Mouse (Mus musculus): ENCODE results near the gene Casc3.
A peak's percentile ranks its signal among the peaks of the same experiment; 100 is the strongest.
"Not testable (repeated sequence)": the region's sequence is repeated elsewhere in the genome, so short reads cannot be mapped to it uniquely, and the experiment has no call there.

Casc3 gene

GRCm38 (mm10) chr11:98789219-98789807, 15.4 kb upstream of the Casc3 start:
- no peak for DNase-seq (ENCODE audit: low read depth in 1 of 2, low spot score in 2 of 2)

- no peak for DNase-seq (ENCODE audit: low read depth in 1 of 2, low spot score in 2 of 2)
Measured at GRCm38 (mm10) chr11:98789824-98790223, 14.9 kb upstream of the Casc3 start.

- no peak for DNase-seq (ENCODE audit: low read depth in 1 of 2, low spot score in 2 of 2)
Measured at GRCm38 (mm10) chr11:98790631-98791205, 14.0 kb upstream of the Casc3 start.

DNA sequence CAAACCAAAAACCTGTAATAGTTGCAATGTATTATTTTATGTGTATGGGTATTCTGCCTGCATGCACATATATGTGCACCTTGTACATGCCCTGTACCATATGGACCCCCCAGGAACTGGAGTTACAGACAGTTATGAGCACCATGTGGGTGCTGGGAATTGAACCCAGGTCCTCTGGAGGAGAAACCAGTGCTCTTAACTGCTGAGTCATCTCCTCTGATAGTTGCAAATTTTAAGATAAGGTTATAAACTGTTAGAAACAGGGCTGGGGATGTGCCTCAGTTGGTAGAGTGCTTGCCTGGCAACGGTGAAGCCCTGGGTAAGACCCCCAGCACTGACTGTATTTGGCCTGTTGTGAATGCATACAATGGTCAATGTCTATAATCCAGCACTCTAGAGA, 13.3 kb upstream of the Casc3 start:
- no peak for DNase-seq (ENCODE audit: low read depth in 1 of 2, low spot score in 2 of 2)

- no peak for DNase-seq (ENCODE audit: low read depth in 1 of 2, low spot score in 2 of 2)
Measured at GRCm38 (mm10) chr11:98792081-98792480, 12.6 kb upstream of the Casc3 start.

DNA sequence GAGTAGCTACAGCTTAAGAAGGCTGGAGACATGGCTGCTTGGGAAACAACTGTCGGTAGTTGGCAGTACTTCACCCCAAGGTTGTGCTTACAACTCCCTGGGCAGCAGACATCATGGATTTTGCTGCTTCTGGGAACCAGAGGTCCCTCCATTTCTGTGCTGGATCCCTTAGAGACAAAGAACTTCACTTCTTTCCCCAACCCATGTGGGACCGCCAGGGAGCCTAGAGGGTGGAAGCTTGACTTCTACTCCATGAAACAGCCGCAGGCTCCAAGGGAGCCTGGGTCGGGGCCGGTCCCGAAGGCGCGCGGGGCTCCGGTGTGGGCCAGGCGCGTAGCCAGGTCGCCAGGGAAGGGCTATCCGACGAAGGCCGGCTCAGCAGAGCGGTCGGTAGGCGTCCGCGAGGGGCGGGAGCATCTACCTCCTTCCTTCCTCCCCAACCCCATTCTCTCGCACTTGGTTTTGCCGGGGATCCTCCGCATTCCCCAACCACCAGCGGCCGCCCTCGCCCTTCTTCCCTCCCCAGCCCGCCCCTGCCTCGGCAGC, 10.2 kb upstream of the Casc3 start:
- peak in 1 of 2 experiments; percentile 27 for DNase-seq (ENCODE audit: low read depth in 1 of 2, low spot score in 2 of 2)

DNA sequence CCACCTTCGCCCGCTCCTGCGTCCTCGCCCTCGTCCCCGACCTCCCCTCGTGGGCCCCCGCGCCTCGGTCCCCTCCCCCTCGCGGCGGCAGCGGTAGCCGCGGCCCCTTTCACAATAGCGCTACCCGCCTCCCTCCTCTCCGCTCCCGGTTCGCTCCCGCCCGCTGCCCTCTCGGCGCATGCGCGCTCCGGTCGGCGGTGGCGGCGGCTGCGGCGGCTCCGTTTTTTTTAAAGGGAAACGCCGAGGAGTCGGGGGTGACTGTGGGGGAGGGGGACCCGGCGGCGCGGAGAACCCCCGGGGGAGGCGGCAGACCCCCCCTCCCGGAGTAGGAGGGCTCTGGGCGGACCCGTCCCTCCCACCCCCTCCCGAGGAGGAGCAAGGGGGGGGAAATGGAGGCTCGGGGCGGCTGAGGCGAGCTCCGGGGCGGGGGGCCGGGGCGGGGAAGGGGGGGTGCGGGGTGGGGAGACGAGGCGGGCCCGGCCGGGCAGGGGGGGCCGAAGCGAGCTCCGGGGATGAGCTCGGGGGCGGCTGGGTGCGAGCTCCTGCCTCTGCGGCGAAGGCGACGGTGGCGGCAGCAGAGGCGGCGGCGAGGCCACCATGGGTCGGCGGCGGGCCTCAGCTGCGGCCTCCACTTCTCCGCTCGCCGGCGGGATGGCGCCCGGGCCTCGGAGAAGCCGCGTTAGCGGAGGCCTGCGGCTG, 9.5 kb upstream of the Casc3 start, which contains the start of gene Msl1:
Gene Msl1 (plus strand): TSS at position 502 of the 699 bp plus-strand sequence.
- DNase-seq (ENCODE audit: low read depth in 1 of 2, low spot score in 2 of 2): peak in 1 of 2 experiments; percentile 68

DNA sequence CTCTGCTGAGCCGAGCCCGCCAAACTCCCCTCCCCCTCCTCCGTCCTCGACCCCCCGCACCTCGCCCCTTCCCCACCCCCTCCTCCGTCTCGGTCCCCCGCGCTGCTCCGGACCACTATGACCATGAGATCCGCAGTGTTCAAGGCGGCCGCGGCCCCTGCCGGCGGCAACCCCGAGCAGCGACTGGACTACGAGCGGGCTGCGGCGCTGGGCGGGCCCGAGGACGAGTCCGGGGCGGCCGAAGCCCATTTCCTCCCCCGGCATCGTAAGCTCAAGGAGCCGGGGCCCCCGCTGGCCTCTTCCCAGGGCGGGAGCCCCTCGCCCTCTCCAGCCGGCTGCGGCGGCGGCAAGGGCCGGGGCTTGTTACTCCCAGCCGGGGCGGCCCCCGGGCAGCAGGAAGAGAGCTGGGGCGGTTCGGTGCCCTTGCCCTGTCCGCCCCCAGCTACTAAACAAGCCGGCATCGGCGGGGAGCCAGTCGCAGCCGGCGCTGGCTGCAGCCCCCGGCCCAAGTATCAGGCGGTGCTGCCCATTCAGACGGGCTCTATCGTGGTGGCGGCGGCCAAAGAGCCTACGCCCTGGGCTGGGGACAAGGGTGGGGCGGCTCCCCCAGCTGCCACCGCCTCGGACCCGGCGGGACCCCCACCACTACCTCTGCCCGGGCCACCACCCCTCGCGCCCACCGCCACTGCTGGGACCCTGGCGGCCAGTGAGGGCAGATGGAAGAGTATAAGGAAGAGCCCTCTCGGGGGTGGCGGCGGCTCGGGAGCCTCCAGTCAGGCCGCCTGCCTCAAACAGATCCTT, 8.8 kb upstream of the Casc3 start:
- no peak for DNase-seq (ENCODE audit: low read depth in 1 of 2, low spot score in 2 of 2)

DNA sequence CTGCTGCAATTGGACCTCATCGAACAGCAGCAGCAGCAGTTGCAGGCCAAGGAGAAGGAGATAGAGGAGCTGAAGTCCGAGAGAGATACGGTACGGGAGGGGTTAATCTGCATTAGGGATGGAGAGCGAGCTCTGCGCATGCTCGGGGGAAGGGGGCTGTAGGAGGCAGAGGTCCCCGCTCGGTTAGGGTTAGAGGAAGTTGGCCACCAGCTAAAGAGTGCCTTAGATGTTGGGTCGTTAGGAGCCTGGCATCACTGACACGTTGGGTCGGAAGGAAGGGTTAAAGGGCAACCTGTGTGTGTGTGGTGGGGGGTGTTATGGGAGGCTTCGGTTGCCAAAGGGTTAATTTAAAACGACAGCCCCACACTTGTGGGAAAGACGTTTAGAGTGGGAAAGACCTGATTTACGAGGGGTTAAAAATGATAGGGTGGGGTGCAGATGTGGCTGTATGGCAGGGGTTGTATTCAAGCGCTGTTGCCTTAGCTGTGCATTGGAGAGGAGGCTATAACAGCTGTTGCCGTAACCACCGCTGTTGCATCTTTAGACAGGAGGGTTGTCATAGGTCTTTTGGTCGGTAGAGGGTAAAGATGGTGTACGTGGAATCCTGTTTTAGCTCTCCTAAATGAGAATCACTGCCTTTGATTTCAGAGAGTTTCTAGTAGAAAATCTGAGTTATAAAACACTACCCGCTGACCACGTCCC, 8.0 kb upstream of the Casc3 start:
- peak in 1 of 2 experiments; percentile 36 for DNase-seq (ENCODE audit: low read depth in 1 of 2, low spot score in 2 of 2)

DNA sequence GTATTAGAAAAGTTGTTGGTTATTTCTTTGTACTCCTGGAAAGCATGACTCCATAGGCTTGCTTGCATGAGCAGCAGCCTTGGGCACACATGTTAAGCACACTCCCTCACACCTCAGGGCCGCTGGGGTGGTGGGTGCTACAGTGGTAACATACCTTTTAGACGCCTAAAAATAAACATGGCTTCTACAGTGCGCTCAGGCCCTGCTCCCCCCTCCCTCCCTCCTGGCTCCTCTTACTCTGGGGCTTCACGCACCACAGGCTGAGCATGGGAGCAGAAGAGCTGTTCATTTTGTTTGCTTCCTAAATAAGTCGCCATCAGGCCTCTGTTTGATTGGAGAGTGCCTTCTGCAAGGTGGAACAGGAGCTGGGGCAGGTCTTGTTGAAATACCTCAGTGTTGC, 7.4 kb upstream of the Casc3 start:
- no peak for DNase-seq (ENCODE audit: low read depth in 1 of 2, low spot score in 2 of 2)

DNA sequence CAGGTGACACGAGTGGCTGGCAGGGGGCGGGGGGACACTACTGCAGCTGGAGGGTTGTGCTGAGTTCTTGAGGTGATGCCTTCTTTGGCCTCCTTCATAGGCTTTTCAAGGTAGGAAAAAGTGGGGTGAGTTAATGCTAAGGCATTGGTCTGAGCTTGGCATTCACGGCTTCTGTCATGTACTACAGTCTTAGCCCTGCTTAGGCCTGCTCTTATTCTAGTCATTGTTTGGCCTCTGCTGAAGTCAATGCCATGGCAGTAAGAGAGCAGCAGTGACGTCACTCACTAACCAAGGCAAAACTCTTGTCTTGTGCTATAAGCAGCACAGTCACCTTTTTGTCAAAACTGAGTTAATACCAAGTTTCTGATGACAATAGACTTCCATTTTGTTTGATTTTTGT, 6.8 kb upstream of the Casc3 start:
- DNase-seq (ENCODE audit: low read depth in 1 of 2, low spot score in 2 of 2): no peak

DNA sequence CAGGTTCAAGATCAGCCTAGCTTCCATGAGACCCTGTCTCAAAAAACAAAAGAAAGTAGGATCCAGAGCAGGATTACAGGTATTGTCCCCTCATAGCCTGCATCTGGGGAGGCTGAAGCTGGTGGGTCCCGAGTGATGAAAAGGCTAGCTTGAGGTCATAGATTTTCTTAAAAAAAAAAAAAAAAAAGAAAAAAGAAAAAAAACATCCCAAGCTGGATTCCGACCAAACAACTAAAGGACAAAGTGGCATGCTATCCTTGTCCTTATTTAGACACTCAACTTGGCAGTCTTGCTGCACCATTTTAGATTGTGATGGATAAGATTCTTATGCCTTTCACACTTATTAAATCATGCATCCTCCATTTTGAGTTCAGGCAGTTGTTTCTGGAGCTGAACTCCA, 3.7 kb downstream of the Casc3 start:
- DNase-seq (ENCODE audit: low read depth in 1 of 2, low spot score in 2 of 2): no peak

- DNase-seq (ENCODE audit: low read depth in 1 of 2, low spot score in 2 of 2): peak; percentile 97 to 98
Measured at GRCm38 (mm10) chr11:98809457-98810290, 5.0 kb downstream of the Casc3 start.

DNA sequence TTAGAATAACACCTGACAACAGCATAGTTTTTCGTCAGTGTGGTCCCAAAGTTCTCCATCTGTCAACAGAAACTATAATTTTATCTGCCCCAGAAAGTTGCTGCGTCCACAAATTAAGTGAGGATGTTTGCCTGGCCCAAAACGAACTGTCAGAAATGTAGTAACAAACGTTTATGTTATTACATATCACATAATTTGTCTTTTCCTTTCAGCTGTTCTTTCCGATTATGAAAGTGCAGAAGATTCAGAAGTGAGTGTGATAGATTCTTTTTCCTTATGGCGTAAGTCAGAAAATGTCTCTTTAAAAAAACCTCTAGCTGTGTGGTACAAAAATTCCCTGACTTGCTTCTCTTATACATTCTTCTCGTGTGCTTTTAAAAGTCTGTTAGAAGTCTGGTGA, 6.0 kb downstream of the Casc3 start:
- no peak for DNase-seq (ENCODE audit: low read depth in 1 of 2, low spot score in 2 of 2)

GRCm38 (mm10) chr11:98816706-98817239, 12.1 kb downstream of the Casc3 start:
- DNase-seq (ENCODE audit: low read depth in 1 of 2, low spot score in 2 of 2): no peak

- DNase-seq (ENCODE audit: low read depth in 1 of 2, low spot score in 2 of 2): no peak
Measured at GRCm38 (mm10) chr11:98820968-98821367, 16.3 kb downstream of the Casc3 start.

GRCm38 (mm10) chr11:98826071-98826470, 21.4 kb downstream of the Casc3 start:
- not testable (repeated sequence) for DNase-seq (ENCODE audit: low read depth in 1 of 2, low spot score in 2 of 2)

DNA sequence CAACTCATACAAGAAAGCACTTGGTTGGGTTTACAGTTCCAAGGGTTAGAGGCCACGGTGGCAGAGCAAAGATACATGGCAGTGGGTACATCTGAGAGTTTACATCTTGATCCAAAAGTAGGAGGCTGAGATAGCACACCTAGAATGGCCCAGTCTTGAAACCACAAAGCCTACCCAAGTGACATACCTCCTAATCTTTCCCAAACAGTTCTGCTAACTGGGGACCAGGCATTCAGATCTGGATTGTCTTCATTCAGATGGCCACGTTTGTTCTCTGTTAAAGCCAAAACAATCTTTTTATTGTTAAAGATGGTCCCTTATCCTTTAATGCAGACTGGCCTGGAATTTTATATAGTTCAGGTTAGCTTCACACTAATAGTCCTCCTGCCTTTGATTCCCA, 23.2 kb downstream of the Casc3 start:
- DNase-seq (ENCODE audit: low read depth in 1 of 2, low spot score in 2 of 2): no peak

DNA sequence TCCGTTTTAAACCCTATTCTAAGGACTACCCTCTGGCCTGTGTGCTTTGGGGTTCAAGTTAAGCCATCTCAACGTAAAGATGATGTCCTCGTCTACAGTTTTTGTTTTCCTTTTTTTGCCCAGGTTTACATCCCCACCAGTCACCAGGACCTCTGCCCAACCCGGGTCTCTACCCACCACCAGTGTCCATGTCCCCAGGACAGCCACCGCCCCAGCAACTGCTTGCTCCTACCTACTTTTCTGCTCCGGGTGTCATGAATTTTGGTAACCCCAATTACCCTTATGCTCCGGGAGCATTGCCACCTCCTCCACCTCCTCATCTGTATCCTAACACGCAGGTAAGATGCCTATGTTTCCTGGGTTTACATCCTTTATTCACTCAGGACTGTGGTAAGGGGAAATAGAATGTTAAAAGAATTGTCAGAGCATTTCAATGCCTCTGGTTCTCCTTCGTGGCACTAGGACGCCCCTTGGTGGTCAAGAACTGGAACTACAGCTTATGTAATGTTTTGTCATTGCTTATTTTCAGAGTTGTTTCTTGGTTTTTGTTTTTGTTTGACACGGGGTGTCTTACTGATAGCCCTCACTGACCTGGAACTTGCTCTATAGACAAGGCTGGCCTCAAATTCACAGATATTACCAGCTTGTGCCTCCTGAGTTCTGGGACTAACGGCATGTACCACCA, 24.5 kb downstream of the Casc3 start:
- no peak for DNase-seq (ENCODE audit: low read depth in 1 of 2, low spot score in 2 of 2)
